Mouse (Mus musculus) layer of hippocampus, postnatal 36 days (tissue): ENCODE data around the gene Lmcd1. TPM values are rescaled to one million over a fixed set of nuclear protein-coding genes. Genes with fewer than 3 reads are reported as not detected.

Source experiments
- DNase-seq, 2 experiments: peaks; one replicate each; pipeline ENCODE4 v3.0.0; 2022
- total RNA-seq, 2 experiments: library from RNA; stranded (reverse); gene quantifications; 2 replicates each; pipeline ENCODE4 v1.2.3; 2021

The Lmcd1 gene
- total RNA-seq, 2 experiments from 2014 or later = 7.1 to 8.5 TPM

GRCm38 (mm10) chr6:112287671-112288070 lies 14.1 kb downstream of the Lmcd1 start:
- DNase-seq = no peak

GRCm38 (mm10) chr6:112288271-112288670 lies 14.7 kb downstream of the Lmcd1 start:
- DNase-seq = no peak

- no peak for DNase-seq
Measured at GRCm38 (mm10) chr6:112291146-112291545, 17.6 kb downstream of the Lmcd1 start.

DNA sequence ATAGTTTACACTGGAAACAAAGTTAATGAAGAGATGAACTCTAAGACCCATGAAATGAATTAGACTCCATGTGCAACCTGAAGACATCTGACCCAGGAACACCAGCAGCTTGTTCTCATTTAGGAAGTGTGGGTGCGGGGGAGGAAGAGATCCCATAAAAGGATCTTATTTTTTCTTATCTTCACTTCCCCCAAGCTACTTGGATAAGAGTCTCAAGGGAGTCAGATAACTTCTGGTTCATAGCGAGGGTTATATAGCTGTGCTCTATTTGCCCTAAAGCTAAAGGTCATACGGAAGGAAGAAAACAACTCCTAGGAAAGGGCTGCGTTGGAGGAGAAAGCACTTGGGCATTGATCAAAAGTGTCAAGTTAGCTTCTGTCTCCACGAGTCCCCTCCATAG lies 19.8 kb downstream of the Lmcd1 start:
- no peak for DNase-seq

DNA sequence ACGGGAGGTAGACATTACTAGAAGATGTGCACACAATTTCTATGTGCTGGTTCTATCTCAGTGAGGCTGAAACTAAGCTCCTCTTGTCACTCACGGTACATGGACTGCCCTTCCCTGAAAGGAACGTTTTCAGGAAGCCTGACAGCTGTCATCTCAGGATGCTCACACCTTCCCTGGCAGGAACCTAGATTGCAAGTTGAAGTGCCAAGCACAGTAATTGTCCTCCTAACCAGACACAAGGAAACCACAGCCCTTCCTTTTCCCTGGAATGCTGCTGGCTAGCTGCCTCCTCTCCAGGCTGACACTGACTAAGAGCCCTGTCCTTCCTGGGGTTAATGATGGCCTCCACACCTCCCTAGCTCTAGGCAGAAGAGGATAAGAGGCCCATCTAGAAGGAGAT lies 21.7 kb downstream of the Lmcd1 start:
- no peak for DNase-seq

- no peak for DNase-seq
Measured at GRCm38 (mm10) chr6:112300146-112300545, 26.6 kb downstream of the Lmcd1 start.

DNA sequence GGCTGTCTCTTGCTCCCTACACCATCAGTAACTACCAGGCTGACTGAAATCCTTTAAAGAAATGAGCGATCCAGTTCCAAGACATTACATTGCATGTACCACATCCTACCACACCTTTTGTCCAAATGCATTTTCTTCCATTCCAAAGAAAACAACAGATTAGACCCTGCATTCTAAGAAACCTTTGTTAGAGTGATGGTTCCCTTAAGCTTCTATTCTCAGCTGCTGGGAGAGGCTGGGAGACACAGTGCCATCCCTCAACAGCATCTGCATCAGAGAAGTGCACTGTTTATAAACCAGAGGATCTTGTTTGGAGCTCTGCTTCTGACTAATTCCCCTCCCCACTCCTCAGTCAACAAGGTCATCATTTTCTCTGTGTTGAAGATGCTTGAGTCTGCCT lies 27.1 kb downstream of the Lmcd1 start:
- no peak for DNase-seq

- DNase-seq = no peak
Measured at GRCm38 (mm10) chr6:112302248-112302647, 28.7 kb downstream of the Lmcd1 start.

DNA sequence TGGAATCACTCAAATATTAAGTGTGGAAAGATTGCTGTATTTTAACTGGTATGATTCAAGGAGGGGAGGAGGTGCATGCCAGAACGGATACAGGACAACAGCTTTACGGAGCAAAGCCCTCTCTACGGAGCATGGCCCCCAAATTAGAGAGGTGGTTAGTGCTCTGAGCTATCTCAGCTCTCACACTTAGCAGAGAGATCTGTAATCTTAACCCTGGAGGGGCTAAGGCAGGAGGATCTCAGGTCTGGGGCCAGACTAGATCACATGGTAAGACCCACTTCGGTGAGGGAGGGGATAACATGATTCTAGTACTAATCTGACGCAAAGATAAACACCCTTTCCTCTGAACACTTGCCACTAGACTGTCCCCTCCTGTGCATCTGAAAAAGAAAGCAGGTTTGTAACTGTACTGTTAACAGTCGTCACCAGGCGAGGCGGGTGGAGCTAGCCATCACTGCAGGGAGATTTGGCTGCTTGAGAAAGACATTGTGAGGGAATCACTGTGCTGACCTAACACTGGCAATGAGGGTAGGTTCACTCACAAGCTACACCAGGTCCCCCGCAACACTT lies 29.3 kb downstream of the Lmcd1 start:
- DNase-seq = no peak

GRCm38 (mm10) chr6:112304751-112305150 lies 31.2 kb downstream of the Lmcd1 start:
- peak in 1 of 2 experiments; percentile 19 for DNase-seq

GRCm38 (mm10) chr6:112309330-112309938 lies 35.9 kb downstream of the Lmcd1 start:
- no peak for DNase-seq

DNA sequence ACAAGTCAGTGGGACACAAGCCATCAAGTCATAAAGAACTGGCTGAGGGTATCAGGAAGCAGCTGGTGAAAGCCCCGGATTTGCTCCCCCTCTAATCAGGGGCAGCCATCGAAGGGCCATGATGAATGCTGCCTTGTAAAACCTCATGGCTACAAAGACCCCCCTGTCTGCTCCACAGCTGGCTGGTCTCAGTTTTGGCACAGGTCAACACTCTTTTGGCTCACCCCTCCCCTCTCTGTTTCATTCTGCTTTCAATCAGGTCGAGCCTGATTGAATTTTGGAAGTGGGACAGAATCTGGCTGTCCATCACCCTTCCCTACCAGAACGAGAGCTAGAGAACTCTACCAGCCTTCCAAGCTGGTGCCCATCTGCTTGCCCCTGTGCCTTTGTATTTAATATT lies 37.8 kb downstream of the Lmcd1 start:
- peak; percentile 14 to 23 for DNase-seq

- DNase-seq = no peak
Measured at GRCm38 (mm10) chr6:112319449-112319848, 45.9 kb downstream of the Lmcd1 start.

- DNase-seq = no peak
Measured at GRCm38 (mm10) chr6:112320679-112321078, 47.1 kb downstream of the Lmcd1 start.

- no peak for DNase-seq
Measured at GRCm38 (mm10) chr6:112322916-112323315, 49.4 kb downstream of the Lmcd1 start.

GRCm38 (mm10) chr6:112325213-112325612 lies 51.7 kb downstream of the Lmcd1 start:
- no peak for DNase-seq

- DNase-seq = no peak
Measured at GRCm38 (mm10) chr6:112327793-112328192, 54.2 kb downstream of the Lmcd1 start.

DNA sequence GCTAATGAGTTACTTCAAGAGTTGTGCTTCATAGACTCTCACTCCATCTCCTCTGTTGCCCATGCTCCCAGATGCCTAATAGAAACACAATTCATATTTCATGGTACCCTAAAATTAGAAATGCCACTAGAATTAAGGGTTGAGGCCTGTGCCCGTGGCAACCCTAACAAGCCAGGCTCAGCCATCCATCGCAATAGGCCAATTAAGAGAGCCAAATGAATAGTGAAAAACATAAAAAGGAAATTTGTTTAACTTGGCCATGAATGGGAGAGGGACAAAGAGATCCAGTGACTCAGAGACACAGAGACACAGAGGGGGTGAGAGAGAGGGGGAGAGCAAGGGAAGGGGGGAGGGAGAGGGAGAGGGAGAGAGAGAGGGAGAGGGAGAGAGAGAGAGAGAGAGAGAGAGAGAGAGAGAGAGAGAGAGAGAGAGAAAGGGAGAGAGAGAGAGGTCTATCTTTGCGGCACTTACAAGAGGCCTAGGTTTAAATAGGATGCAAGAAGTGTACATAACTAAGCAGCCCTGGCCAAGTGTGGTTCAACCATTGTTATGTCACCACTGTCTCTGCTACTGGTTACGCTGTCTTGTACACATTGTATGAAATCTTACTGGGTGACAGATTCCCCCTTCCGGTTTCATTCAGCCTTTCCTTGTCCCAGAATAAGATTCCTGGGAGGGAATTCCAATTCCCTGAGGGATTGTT lies 57.1 kb downstream of the Lmcd1 start:
- DNase-seq = no peak

- DNase-seq = no peak
Measured at GRCm38 (mm10) chr6:112331223-112331598, 57.7 kb downstream of the Lmcd1 start.

- DNase-seq = no peak
Measured at GRCm38 (mm10) chr6:112333930-112334329, 60.4 kb downstream of the Lmcd1 start.

DNA sequence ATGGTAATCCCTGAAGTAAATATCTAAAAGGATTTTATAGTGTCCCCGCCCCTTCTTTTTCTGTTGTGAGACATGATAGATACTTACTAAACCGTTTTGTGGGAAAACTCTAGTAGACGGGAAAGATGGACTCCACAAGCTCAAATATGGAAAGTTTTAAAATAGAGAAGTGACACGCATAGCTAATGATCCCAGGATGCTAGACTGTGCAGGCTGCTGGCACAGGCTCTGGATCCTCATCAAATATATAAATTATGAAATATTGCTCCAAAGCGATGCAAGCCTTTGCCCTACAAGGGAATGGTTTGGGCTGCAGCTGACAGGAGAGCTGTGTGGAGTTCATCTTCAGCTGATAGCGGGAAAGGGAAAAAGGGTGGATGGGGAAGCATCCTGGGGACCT lies 64.1 kb downstream of the Lmcd1 start:
- no peak for DNase-seq

GRCm38 (mm10) chr6:112339016-112339415 lies 65.5 kb downstream of the Lmcd1 start:
- no peak for DNase-seq

DNA sequence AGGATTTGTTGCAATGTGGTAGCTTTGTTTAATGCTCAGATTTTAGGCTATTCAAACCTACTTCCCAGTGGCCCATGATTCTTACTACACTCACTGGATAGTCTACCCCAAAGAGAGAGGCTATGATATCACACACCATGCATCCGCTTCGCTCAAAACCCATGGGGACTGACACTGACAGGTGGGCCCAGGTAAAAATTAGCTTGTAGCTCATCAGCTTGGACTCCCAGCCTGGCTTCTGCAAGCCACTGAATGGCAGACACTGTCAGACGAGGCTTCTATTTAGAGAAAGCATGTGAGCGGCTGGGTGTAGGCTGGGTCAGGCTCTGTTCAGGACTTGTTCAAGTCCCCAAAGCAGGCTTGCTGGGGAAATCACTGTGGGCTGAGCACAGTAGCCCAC lies 76.9 kb downstream of the Lmcd1 start:
- no peak for DNase-seq

DNA sequence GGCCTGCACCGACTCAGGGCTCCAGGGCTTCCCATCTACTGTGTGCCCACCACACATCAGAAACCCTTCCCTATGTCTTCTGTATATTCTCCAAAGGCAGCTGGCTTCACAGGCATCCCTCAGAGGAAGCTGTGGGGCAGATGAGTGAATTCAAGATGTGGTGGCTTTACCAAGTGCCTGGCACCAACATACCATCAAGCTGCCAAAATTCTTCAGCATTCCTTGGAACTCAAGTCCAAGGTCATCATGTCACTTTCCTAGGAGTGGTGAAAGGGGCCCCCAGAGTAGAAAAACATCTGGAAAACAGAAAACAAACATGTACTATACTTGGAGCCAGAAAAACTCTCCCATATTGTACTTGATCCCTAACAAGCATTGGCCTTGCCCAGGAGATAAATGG lies 85.8 kb downstream of the Lmcd1 start:
- no peak for DNase-seq
